Mouse (Mus musculus): ENCODE results near the gene Lrmda. TPM values are rescaled to one million over a fixed set of nuclear protein-coding genes. Genes with fewer than 3 reads are reported as not detected.

Gene Lrmda
- total and polyA plus RNA-seq, 2 experiments = 0.18 to 0.50 TPM

- Histone ChIP-seq H3K27ac (replicated peaks; ENCODE audit: insufficient read depth, low read depth, low read length) (no peak overlapping the region), H3K79me2 (ENCODE audit: control insufficient read depth, insufficient read depth, low read length) (no peaks in the 10 kb centered on the region), H3K4me3 (ENCODE audit: insufficient read depth, low read depth, low read length) (no peak overlapping the region), H3K27me3 (ENCODE audit: control insufficient read depth, insufficient read depth, low read length) (no peaks in the 10 kb centered on the region), H3K9ac (ENCODE audit: low read depth, low read length) (no peak overlapping the region), H3K36me3 (ENCODE audit: control insufficient read depth, insufficient read depth, low read length) (no peaks in the 10 kb centered on the region), H3K4me1 (ENCODE audit: control insufficient read depth, insufficient read depth, low read length) (no peaks in the 10 kb centered on the region)
- no peak for DNase-seq (ENCODE audit: extremely low read depth, low read depth, low spot score)
- TF ChIP-seq POLR2A (IDR thresholded peaks at IDR 0.05; ENCODE audit: extremely low read depth, insufficient read depth, low read length) (no peak), CTCF (IDR thresholded peaks at IDR 0.05; ENCODE audit: low read depth, low read length) (no peak)
- WGBS = 67% methylated on average over 8 of the region's 8 CpGs
These were observed 526.6 kb downstream of the Lrmda start for GRCm38 (mm10) chr14:22545887-22546675.

- H3K9ac ChIP-seq (ENCODE audit: low read depth, low read length) = no peak overlapping the region
- DNase-seq (ENCODE audit: extremely low read depth, low read depth, low spot score) = no peak
- no peaks in the 10 kb centered on the region for H3K27me3 ChIP-seq (ENCODE audit: control insufficient read depth, insufficient read depth, low read length)
- no peak overlapping the region for H3K27ac ChIP-seq (replicated peaks; ENCODE audit: insufficient read depth, low read depth, low read length)
- 80% methylated on average over 4 of the region's 4 CpGs for WGBS
- no peaks in the 10 kb centered on the region for H3K79me2 ChIP-seq (ENCODE audit: control insufficient read depth, insufficient read depth, low read length)
- H3K4me3 ChIP-seq (ENCODE audit: insufficient read depth, low read depth, low read length) = no peak overlapping the region
- no peaks in the 10 kb centered on the region for H3K36me3 ChIP-seq (ENCODE audit: control insufficient read depth, insufficient read depth, low read length)
- TF ChIP-seq POLR2A (IDR thresholded peaks at IDR 0.05; ENCODE audit: extremely low read depth, insufficient read depth, low read length) (no peak), CTCF (IDR thresholded peaks at IDR 0.05; ENCODE audit: low read depth, low read length) (no peak)
- H3K4me1 ChIP-seq (ENCODE audit: control insufficient read depth, insufficient read depth, low read length) = no peaks in the 10 kb centered on the region
These were observed 527.1 kb downstream of the Lrmda start for GRCm38 (mm10) chr14:22546676-22546984.

GRCm38 (mm10) chr14:22548286-22548685, 528.8 kb downstream of the Lrmda start:
- H3K4me3 ChIP-seq (ENCODE audit: insufficient read depth, low read depth, low read length) = no peak overlapping the region
- no peak for DNase-seq (ENCODE audit: extremely low read depth, low read depth, low spot score)
- TF ChIP-seq CTCF (IDR thresholded peaks at IDR 0.05; ENCODE audit: low read depth, low read length) = no peak
- no peak for TF ChIP-seq POLR2A (IDR thresholded peaks at IDR 0.05; ENCODE audit: extremely low read depth, insufficient read depth, low read length)
- H3K79me2 ChIP-seq (ENCODE audit: control insufficient read depth, insufficient read depth, low read length) = no peaks in the 10 kb centered on the region
- no peaks in the 10 kb centered on the region for H3K4me1 ChIP-seq (ENCODE audit: control insufficient read depth, insufficient read depth, low read length)
- no peak overlapping the region for H3K9ac ChIP-seq (ENCODE audit: low read depth, low read length)
- H3K36me3 ChIP-seq (ENCODE audit: control insufficient read depth, insufficient read depth, low read length) = no peaks in the 10 kb centered on the region
- H3K27ac ChIP-seq (replicated peaks; ENCODE audit: insufficient read depth, low read depth, low read length) = no peak overlapping the region
- no peaks in the 10 kb centered on the region for H3K27me3 ChIP-seq (ENCODE audit: control insufficient read depth, insufficient read depth, low read length)
- WGBS = 63% methylated on average over 2 of the region's 2 CpGs

GRCm38 (mm10) chr14:22549166-22549565, 529.7 kb downstream of the Lrmda start:
- no peaks in the 10 kb centered on the region for H3K79me2 ChIP-seq (ENCODE audit: control insufficient read depth, insufficient read depth, low read length)
- no peaks in the 10 kb centered on the region for H3K4me1 ChIP-seq (ENCODE audit: control insufficient read depth, insufficient read depth, low read length)
- TF ChIP-seq CTCF (IDR thresholded peaks at IDR 0.05; ENCODE audit: low read depth, low read length) (no peak), POLR2A (IDR thresholded peaks at IDR 0.05; ENCODE audit: extremely low read depth, insufficient read depth, low read length) (no peak)
- H3K36me3 ChIP-seq (ENCODE audit: control insufficient read depth, insufficient read depth, low read length) = no peaks in the 10 kb centered on the region
- DNase-seq (ENCODE audit: extremely low read depth, low read depth, low spot score) = no peak
- no peak overlapping the region for H3K27ac ChIP-seq (replicated peaks; ENCODE audit: insufficient read depth, low read depth, low read length)
- no peak overlapping the region for H3K4me3 ChIP-seq (ENCODE audit: insufficient read depth, low read depth, low read length)
- 98% methylated on average over 2 of the region's 2 CpGs for WGBS
- no peaks in the 10 kb centered on the region for H3K27me3 ChIP-seq (ENCODE audit: control insufficient read depth, insufficient read depth, low read length)
- H3K9ac ChIP-seq (ENCODE audit: low read depth, low read length) = no peak overlapping the region

- H3K9ac ChIP-seq (ENCODE audit: low read depth, low read length) = no peak overlapping the region
- no peak for DNase-seq (ENCODE audit: extremely low read depth, low read depth, low spot score)
- H3K4me1 ChIP-seq (ENCODE audit: control insufficient read depth, insufficient read depth, low read length) = no peaks in the 10 kb centered on the region
- TF ChIP-seq POLR2A (IDR thresholded peaks at IDR 0.05; ENCODE audit: extremely low read depth, insufficient read depth, low read length) (no peak), CTCF (IDR thresholded peaks at IDR 0.05; ENCODE audit: low read depth, low read length) (no peak)
- H3K27ac ChIP-seq (replicated peaks; ENCODE audit: insufficient read depth, low read depth, low read length) = no peak overlapping the region
- no peaks in the 10 kb centered on the region for H3K36me3 ChIP-seq (ENCODE audit: control insufficient read depth, insufficient read depth, low read length)
- no peaks in the 10 kb centered on the region for H3K79me2 ChIP-seq (ENCODE audit: control insufficient read depth, insufficient read depth, low read length)
- no peaks in the 10 kb centered on the region for H3K27me3 ChIP-seq (ENCODE audit: control insufficient read depth, insufficient read depth, low read length)
- H3K4me3 ChIP-seq (ENCODE audit: insufficient read depth, low read depth, low read length) = no peak overlapping the region
- WGBS = 88% methylated on average over 4 of the region's 4 CpGs
These were observed 532.8 kb downstream of the Lrmda start for GRCm38 (mm10) chr14:22552358-22552757.

GRCm38 (mm10) chr14:22552841-22553240, 533.3 kb downstream of the Lrmda start:
- Histone ChIP-seq H3K27me3 (ENCODE audit: control insufficient read depth, insufficient read depth, low read length) (no peaks in the 10 kb centered on the region), H3K79me2 (ENCODE audit: control insufficient read depth, insufficient read depth, low read length) (no peaks in the 10 kb centered on the region), H3K4me3 (ENCODE audit: insufficient read depth, low read depth, low read length) (no peak overlapping the region), H3K36me3 (ENCODE audit: control insufficient read depth, insufficient read depth, low read length) (no peaks in the 10 kb centered on the region), H3K27ac (replicated peaks; ENCODE audit: insufficient read depth, low read depth, low read length) (no peak overlapping the region), H3K9ac (ENCODE audit: low read depth, low read length) (no peak overlapping the region), H3K4me1 (ENCODE audit: control insufficient read depth, insufficient read depth, low read length) (no peaks in the 10 kb centered on the region)
- TF ChIP-seq CTCF (IDR thresholded peaks at IDR 0.05; ENCODE audit: low read depth, low read length) (no peak), POLR2A (IDR thresholded peaks at IDR 0.05; ENCODE audit: extremely low read depth, insufficient read depth, low read length) (no peak)
- WGBS = 77% methylated on average over 3 of the region's 3 CpGs
- DNase-seq (ENCODE audit: extremely low read depth, low read depth, low spot score) = no peak

Measured in liver, adult 2 months (tissue).